Mouse (Mus musculus) C2C12 (cell line): ENCODE results near the gene Lrp6.

Experiments used
- CTCF ChIP-seq: IDR thresholded peaks from one replicate; pipeline ENCODE4 v1.5.1; 2011; ENCODE audit not compliant: control insufficient read depth, insufficient read depth, insufficient read length
- MYOD1 ChIP-seq: IDR thresholded peaks from one replicate; pipeline ENCODE4 v1.6.1; 2011; ENCODE audit warnings: low read depth; ENCODE audit not compliant: control insufficient read depth, insufficient read length

DNA sequence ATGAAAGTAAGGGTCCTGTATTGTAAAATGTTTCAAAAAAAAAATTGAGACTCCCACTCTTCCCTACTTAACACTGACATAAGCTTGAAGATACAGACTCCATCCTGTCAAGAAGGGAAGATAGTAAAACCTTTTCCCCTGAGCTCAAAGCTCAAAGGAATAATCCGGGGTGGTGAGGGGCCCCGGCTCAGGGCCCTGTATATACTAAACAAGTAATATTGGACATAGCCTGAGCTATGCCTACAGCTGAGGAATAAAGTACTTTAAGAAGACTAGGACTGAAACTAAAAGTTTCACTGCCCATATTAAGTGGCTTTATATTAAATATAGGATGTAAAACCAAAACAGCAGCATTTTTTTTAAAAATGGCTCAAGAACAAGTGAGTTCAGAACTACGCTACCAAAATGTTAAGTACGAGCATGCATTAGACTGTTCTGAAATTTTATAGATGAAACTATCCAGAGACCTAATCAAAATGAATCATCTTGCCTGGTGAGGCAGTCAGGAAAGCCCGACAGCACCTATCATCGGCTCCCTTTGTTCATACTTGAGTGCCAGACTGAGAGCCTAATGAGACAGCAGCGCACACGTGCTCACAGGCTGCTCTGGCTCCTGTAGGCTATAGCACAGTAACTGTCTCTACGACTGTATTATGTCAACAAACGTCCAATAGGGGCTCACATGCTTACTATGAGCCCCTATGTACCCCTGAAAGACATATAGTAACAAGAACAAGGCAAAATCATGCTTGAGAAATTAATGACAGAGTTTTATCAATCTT lies 66.2 kb downstream of the Lrp6 start:
- TF ChIP-seq CTCF (no peak), MYOD1 (no peak)
